Mouse (Mus musculus) frontal cortex, postnatal 10 days (tissue): ENCODE measurements around the gene Rgs14.

ENCODE experiments used
- DNase-seq, 2 experiments: peaks; one replicate each; pipeline ENCODE4 v3.0.0; 2022; ENCODE audit warnings: low spot score in 2 of 2, mixed read lengths in 1 of 2

Gene Rgs14

DNA sequence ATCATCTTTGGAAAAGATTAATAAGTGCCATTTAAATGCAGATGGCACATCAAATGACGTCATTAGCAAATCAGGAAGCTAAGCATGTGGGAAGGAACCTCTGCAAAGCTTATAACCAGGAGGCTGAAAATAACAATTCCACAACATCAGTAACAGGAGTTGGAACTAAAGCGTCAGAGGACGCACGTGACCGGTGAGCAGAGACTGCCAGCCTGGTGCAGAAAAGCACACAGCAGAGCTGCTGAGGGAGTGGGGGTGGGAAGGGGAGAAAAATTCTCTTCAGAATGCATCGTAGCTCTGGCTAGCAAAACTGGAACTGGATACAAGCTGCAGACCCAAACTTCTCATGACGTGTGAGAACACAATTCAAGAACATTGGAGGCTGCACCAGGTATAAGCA, 25.2 kb upstream of the Rgs14 start:
- DNase-seq = no peak

DNA sequence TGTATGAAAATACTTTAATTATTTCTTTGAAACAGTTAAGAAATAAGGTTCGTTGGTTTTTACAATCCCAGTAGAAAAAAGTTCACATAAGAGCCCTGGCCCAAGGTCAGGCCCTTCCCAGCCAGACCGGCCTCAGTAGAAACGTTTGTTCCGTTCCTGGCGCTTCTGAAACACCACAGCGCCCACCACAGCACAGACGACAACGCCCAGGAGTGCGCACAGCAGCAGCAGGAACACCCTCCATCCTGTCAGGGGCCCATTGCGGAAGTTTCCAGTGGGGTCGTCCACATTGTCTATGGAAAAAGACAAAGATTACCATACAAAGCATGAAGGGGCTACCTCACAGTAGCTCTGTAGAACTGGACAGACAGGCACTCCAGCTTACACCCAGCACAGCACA, 22.8 kb upstream of the Rgs14 start:
- no peak for DNase-seq

DNA sequence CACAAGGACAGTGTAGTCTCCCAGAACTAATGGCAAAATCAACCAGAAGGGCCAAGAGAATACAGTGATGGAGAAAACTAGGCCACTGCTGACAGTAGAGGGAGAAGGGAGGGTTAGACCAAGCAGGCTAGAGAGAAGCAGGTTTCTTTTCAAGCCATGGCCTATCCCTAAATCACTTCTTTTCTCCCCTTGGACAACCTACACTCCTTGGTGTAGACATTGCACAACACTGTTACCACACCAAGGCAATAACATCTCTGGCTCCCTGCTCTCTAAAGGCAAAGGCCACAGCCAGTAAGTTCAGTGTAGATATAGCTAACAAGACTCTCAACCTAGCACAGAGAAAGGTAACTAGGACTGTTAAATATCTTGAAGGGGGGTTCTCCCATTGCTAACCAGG, 8.4 kb upstream of the Rgs14 start:
- no peak for DNase-seq

DNA sequence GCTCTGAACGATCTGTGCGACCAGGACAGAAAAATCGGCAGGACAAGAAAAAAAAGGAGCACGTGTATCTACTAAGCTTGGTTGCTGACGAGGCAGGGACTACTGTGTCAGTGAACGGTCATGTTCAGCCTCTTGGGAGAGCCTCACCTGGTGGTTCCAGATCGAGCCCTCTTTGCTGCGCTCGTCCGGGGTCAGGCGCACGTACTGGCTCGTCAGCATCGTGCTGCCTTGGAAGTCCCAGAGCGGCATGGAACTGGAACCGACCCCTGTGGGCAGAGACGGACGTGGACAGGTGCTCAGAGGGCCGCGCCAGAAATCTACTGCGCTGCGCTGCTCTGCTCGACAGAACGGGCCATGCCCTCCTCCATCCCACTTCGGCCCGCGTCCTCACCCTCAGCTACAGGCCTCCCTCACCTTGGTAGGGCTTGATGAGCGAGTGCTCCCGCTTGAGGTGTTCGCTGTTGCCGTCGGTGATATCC, 7.5 kb upstream of the Rgs14 start:
- DNase-seq = no peak

DNA sequence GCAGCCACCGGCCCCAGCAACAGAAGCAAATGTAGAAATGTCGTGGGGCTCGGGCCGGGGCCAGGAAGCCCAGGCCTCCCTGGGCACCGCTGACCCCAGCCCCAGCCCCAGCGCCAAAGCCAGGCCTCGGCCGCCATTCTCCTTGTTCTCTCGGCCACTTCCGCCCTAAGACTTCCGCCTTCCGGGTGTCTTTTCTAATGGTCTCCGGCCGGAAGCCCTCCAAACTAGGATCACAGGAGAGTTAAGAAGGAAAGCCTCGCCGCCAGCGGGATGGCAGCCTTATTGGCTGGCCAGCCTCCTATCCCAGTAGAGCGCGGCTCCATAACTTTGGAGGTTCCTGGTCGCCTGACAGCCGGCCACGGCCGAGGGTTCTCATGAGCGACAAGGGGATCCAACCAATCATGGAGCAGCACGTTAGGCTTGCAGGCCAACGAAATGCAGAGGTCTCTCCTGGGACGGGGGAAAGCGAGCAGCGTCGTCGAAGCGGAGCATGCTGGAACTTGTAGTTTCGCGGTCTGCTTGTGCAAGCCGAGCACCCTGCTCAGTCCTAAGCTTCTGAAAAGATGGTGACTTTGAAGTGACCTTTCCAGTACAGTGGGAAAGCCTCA, 7.0 kb upstream of the Rgs14 start, which contains the start of gene Lman2:
Lman2 (minus strand) TSS at position 331 of the 608 bp plus-strand sequence.
- peak; percentile 97 to 98 for DNase-seq

DNA sequence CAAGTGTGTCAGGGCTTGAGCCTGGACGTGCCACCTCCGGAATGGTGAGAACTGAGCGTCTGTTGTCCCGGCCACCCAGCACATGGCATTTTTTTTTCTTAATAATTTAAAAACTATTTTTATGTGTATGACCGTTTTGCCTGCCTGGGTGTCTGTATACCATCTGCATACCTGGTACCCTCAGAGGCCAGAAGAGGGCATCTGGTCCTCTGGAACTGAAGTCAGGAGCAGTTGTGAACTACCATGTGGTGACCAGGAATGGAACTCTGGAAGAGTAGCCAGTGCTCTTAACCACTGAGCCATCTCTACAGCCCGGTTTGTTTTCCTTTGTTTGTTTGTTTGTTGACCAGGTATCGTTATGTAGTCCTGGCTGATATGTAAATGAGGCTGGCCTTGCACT, 1.1 kb upstream of the Rgs14 start:
- DNase-seq = no peak

DNA sequence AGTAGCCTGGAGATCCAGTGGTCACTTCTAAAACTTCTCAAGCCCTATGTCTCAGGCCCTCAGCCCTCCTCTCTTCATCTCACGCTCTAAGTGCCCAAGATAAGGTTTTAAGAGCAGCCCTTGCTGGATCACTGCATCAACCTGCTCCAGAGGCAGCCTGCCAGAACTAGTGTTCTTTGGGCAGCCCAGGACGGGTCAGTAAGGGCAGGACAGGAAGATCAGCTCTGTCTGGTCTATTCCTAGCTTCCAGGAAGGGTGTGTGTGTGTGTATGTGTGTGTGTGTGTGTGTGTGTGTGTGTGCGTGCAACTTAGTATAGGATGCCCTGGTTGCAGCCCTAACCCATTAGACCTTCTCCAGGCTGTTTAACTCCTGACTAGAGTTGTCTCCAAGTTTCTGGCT, 702 bp downstream of the Rgs14 start:
- no peak for DNase-seq

DNA sequence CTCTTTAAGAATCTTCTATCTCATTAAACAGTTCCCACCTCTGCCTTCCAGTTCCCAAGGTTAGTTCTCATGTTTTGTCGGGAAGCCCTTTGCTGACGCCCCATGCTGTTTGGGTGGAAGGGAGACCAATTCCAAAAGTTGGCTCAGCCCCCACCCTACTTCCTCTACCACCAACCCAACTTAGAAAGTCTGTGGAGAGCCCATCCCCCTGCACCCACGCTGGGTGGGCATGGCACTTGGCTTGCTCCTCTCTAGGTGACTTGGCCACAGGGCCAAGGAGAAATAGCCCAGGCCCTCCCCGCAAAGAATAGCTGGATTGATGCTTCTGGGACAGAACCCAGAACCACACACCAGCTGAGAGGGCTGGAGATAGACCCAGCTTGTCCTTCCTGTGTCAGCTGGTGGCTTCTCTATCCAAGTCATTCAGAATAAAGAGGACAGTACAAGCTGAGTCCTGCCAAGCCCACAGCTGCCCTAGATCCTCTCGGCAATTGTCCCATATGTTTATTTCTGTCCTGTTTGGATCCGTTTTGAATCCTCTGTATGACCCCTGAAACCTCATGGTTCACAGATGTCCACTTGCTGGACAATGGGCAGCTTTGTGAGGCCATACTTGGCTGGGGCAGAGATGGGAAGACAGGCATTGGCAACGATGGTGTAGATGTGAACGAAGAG, 1.6 kb downstream of the Rgs14 start:
- no peak for DNase-seq

DNA sequence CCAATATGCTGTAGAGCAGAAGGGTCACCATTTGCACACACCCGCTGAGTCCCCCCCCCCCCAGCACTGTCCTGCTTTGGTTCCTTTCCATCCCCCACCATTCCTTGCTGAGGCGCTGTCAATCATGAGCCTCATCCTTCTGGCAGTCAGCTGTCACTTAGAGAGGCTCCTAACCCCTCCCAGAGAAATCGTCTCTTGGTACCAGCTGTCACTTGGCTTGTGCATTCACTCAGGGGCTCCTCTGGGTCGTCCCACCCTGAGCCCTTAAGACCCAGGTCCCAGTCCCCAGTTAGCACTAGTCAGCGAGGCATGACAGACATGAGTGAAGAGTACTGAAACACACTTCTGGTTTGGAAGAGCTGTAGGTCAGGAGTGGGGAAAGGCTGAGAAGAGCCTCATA, 2.2 kb downstream of the Rgs14 start:
- DNase-seq = no peak

DNA sequence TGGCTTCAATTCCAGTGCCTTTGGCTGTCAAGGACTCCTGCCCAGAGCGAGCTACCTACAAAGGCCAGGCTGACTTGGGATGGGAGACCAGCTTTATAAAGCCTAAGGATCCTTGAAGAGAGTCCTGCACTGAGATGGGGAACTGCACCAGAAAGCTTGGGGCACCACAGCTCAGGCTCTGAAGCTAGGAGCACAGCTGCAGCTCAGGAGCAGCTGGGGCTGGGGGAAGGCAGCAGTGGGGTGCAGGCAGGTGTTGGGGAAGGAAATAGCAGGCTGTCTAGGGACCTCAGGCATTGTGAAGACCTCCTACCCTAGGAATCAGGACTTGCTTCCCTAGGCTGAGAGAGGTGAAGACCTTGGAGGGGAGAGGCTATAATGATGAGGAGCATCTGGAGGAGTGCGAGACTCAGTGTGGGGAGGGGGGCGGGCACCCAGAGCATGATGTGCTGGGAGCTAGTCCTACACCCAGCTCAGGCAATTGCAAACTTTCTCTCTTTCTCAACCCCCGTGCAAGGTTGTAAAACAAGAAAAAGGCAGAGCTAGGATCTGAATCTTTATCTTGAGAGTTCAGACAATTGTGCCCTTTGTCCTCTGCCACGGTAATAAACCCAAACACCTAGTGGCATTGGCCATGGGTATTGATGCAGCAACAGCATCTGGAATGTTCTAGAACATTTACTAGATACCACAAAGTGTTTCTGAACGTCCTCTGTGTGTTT, 4.8 kb downstream of the Rgs14 start:
- DNase-seq = no peak

DNA sequence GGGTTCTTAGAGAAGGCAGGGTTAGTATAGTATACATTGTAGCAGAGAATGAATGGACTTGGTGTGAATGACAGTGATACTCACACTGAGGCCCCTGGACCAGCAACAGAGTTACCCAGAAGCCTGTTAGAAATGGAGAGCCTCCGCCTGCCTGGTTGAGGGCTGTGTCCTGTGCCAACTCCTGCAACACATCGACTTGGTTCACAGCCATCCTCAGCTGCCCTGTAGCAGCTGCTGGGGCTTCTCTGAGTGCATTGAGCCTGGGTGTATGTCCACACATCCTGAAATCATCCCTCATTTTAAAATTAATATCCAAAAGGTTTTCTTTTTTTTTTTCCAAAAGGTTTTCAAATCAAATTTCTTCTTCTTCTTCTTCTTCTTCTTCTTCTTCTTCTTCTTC, 6.3 kb downstream of the Rgs14 start:
- no peak for DNase-seq

DNA sequence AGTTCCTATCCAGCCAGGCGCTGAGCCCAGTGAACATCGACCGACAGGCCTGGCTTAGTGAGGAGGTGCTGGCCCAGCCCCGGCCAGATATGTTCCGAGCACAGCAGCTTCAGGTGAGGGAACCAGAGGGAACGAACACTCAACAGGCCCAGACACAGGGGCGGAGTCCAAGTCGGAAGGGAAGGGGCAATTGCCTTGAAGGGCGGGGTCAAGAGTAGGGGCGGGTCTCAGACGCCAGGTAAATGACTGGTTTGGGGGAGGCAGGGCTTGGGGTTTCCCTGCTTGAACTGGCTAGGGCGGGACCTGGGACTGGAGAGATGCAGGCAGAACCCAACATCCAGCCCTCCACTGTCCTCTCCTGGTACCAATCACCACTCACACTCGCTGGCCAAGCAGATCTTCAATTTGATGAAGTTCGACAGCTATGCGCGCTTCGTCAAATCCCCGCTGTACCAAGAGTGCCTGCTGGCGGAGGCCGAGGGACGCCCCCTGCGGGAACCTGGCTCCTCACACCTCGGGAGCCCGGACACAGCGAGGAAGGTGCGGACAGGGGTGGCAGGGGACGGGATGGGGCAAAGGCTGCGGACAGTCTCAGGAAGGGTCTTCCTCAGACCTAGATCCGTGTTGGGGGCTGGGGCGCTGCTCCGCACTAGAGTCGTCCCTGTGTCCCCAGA, 9.5 kb downstream of the Rgs14 start:
- no peak for DNase-seq

DNA sequence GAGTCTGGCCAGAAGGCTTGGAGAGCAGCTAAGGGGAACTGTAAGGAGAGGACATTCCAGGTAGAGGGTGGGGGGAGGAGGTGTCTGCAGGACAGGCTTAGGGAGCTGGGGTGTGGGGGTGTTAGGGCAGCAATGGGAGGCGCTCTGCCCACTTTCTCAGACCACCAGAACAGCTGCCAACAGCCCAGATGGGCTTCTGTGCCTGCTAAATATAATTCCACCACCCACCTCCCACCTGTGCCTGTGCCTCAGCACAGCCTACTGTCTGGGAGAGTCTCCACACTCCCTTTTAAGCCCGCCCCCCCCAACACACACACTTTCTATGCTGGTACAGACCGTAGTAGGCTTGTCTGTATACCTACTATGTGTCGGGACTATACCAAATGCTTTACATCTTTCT, 12.3 kb downstream of the Rgs14 start:
- peak in 1 of 2 experiments; percentile 65 for DNase-seq

DNA sequence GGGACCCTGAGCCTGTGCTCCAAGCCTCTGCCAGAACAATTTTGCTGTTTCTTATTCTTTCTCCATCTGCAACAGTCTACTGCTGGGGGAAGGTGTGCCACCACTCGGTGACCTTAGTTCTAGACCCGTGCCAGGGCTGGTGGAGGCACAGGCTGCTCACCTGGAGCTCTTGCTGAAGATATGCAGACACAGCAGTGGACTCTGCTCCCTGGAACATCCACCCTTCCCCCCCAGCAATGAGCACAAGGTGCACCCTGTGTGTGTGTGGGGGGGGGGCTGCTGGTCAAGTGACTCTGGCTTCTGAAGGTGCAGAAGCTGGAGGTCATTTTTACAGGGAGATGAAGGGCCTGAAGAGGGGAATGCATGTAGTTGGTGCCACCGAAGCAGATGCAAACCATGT, 21.1 kb downstream of the Rgs14 start:
- no peak for DNase-seq

DNA sequence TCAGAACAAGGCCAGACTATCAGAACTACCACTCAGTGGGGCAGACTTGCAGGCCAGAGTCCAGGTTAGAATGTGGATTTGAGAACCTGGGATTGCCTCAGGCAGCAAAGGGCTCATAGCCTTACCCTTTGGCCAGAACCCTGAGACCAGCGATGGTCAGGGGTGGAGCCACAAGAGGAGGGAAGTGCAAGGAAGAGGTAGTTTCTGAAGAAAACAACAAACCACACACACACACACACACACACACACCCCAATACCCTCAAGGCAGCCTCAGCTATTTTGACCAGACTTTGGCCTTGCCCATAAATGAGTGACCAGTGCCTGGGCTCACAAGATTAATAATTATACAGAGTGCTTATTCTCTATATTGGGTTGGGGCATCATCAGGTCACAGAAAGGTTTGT, 22.1 kb downstream of the Rgs14 start:
- DNase-seq = no peak

DNA sequence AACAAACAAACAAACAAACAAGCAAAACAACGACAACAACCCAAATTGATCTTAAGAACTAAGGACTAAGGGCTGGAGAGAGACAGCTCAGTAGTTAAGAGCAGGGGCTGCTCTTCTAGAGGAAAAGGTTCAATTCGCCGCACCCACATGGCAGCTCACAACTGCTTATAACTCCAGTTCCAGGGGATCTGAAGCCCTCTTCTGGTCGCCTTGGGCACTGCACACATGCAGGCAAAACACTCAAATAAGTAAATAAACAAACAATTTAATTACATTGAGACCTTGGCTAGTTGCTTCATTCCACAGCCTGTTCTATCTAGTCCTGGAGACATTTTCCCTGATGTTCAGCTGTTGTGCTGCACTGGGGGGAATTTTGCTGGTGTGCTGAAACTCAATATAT, 23.4 kb downstream of the Rgs14 start:
- DNase-seq = no peak

DNA sequence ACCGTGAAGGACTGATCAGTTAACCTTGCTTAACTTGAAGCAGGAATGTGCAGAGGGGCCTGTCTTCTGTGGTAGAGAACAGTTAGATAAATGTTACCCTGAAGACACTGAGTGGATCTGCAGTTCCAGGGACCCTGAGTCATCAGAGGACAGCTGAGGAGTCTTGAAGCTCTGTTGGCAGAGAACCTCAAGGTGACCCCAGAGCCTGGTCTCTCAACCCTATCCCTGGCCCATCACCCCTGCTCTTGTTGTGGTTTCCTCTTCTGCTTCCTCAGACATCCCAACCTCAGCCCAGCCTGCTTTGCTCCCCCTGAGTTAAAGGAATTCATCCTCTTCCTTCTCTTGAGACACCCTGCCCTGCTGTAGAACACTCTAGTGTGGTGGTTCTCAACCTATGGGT, 28.6 kb downstream of the Rgs14 start, which contains the start of gene Slc34a1:
Slc34a1 (plus strand) TSS at position 100 of the 400 bp plus-strand sequence.
- DNase-seq = no peak

DNA sequence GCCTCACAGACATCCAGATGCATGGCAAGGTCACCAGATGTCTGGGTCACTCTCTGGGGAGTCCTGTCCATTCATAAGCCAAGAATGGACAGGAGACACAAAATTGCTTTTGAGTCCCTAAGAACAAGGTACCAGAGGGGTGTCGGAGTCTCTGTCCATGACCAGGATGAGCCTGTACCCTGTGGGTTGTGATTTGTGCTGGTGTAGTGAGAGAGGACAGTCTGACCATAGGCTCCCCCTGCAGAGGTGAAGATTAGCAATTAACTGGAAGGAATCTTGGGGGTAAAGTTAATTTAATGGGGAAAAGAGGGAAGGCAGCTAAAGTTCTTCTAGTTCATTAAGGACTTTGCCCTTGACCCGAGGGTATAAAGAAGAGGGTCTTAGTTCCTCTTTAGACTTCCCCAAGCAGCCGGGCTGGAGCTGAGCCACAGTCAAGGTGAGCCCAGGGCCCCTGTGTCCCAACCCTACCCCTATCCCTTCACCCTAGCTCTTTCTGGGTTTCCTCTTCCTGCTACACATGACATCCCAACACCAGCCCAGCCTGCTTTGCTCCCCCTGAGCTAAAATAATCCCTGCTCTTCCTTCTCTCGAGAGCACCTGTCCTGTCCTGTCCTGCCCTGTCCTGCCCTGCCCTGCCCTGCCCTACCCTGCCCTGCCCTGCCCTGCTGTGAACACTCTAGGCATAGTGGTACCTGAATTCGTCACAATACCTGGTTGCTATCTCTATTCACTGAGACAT, 29.9 kb downstream of the Rgs14 start:
- DNase-seq = no peak

DNA sequence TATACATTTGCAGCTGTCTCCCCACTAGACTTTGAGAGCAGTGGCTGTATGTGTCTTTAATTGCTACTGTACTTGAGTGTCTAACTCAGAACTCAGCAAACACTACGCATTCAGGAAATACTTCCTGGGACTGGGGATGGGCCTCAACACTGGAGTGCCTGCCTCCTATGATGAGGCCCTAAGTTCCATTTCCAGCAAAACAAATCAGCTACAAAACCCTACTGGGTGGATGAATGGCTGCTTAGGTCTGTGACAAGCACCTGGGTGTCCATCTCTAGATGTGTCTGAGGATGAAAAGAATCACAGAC, 30.5 kb downstream of the Rgs14 start:
- no peak for DNase-seq

DNA sequence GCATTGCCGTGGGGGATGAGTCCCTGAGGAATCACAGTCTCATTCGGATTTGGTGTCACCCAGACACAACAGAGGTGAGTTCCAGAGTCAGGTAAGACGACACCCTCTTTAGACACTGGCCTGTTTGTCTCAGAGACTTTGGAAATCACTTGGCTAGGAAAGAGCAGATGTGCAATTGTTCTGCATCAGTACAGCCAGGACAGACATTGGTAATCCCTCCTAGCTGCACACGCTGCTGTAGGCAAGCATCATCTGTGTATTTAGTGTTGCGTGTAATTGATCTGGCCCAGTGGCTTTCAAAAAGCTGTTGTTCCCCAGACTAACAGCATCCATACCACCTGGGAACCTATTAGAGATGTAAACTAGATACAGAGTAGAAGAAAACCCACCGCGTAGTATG, 33.7 kb downstream of the Rgs14 start:
- no peak for DNase-seq

DNA sequence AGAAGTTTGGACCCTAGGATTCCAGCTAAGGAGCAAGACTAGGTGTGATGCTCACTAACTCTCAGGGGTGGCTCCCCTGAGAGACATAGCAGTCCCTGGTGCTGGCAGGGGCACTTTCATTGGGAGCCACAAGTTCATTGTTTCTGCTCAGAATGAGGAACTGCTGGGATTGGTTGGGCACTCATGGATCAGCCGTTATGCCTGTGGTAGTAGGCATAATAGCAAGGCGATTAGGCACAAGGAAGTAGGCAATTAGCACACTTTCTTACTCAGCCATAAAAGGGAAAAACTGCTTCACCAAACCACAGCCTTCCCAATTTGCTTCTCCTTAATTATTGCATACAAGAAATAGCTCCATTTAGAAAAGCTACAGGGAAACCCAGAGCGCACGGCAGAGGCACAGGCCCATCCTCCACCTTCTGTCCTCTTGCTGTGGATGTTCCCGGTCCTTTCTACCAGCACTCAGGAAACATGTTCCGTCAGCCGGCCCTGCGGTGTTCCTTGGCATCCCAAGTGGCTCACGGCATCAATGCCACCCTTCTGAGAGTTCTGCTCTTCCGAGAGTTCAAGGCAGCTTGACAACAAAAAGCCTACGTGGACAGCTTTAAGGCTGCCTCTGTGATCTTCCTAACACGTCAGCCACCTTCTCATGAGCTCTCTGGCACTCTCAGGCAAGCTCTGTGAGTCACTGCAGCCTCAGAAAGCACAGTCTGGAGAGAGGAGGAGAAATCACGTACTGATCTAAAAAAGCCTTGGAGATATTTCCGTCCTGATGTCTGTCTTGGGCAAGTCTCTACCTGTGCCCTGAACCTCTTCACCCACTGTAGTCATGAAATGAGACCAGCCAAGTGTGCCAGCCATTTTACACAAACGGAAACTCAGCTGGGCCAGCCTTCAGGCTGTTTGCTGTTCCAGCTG, 34.7 kb downstream of the Rgs14 start:
- no peak for DNase-seq
